Mouse (Mus musculus) hindbrain, embryonic 16.5 days (tissue): ENCODE results near the gene Dcaf15. TPM values are rescaled to one million over a fixed set of nuclear protein-coding genes. Genes with fewer than 3 reads are reported as not detected.

ENCODE experiments used
- ATAC-seq: fragments of 200-750 bp; cut with Nextera tagmentation; 2 replicates; pipeline ENCODE4 v1.8.0; 2017; ENCODE audit warnings: moderate TSS enrichment, moderate library complexity
- H3K27ac ChIP-seq: fragments of 300-500 bp; sonication (generic); 2 replicates; pipeline ENCODE4 v1.5.1; 2014; ENCODE audit warnings: low read depth, mild to moderate bottlenecking, control low read depth, low read length, moderate library complexity
- H3K27me3 ChIP-seq: fragments of 300-500 bp; sonication (generic); replicated peaks from 2 replicates; pipeline ENCODE4 v1.6.1; 2014; ENCODE audit warnings: low read length; ENCODE audit not compliant: control insufficient read depth, insufficient read depth
- H3K36me3 ChIP-seq: fragments of 300-500 bp; sonication (generic); 2 replicates; pipeline ENCODE4 v1.6.1; 2014; ENCODE audit warnings: mild to moderate bottlenecking, low read length, moderate library complexity, mixed read lengths; ENCODE audit not compliant: control insufficient read depth, insufficient read depth
- H3K4me1 ChIP-seq: fragments of 300-500 bp; sonication (generic); 2 replicates; pipeline ENCODE4 v1.6.1; 2014; ENCODE audit warnings: low read depth, low read length; ENCODE audit not compliant: control insufficient read depth, insufficient read depth
- H3K4me2 ChIP-seq: fragments of 300-500 bp; sonication (generic); 2 replicates; pipeline ENCODE4 v1.6.1; 2014; ENCODE audit warnings: mild to moderate bottlenecking, low read length, control low read depth, moderate library complexity
- H3K4me3 ChIP-seq: fragments of 300-500 bp; sonication (generic); 2 replicates; pipeline ENCODE4 v1.5.1; 2014; ENCODE audit warnings: mild to moderate bottlenecking, low read length, control low read depth, moderate library complexity
- H3K9ac ChIP-seq: fragments of 300-500 bp; sonication (generic); 2 replicates; pipeline ENCODE4 v1.6.1; 2014; ENCODE audit warnings: low read depth, mild to moderate bottlenecking, control low read depth, low read length, moderate library complexity
- H3K9me3 ChIP-seq: fragments of 300-500 bp; sonication (generic); 2 replicates; pipeline ENCODE4 v1.6.1; 2014; ENCODE audit warnings: mild to moderate bottlenecking, low read length, moderate library complexity; ENCODE audit not compliant: control insufficient read depth
- WGBS: fragments of 180-500 bp; shearing (Covaris S2); extraction: QIAGEN DNeasy Blood & Tissue Kit; methylation state at CpG from one replicate; pipeline ENCODE4 v1.1.7; 2014; 5-methylcytosine and 5-hydroxymethylcytosine counted together
- polyA plus RNA-seq: library from polyadenylated mRNA; unstranded; fragments of >200 nt; fragmentation: Nextera tagmentation; extraction: Ambion mirVana; gene quantifications from 2 replicates; pipeline ENCODE4 v1.2.1, GENCODE M21; 2015

Dcaf15 gene
- polyA plus RNA-seq, 1 experiment from 2014 or later, result 21.5 TPM

DNA sequence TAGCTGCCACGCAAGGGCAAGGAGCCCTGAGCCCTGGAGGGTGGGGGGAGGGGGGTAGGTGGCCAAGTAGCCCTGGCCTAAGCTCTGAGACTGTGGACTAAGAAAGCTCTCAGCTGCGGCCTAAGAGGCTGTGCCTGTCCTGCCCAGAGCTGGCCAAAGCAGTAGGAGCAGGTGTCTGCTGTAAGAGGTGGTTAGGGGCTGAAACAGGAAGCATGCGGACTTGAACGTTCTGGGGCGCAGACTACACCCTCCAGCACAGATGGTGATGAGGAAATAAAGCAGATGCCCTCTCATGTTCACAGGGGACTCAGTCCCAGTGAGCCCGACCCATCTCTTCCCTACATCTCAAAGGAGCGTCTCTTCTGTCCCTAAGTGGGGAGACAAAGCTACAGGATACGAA is 27.7 kb upstream of the Dcaf15 start:
- H3K4me2 ChIP-seq, result no peak overlapping the region
- H3K36me3 ChIP-seq, result peaks cover 36% of the 10 kb centered on the region
- no peaks in the 10 kb centered on the region for H3K4me1 ChIP-seq
- no peaks in the 10 kb centered on the region for H3K9me3 ChIP-seq
- no peak overlapping the region for H3K4me3 ChIP-seq
- ATAC-seq, result no peak
- no peaks in the 10 kb centered on the region for H3K27me3 ChIP-seq
- H3K9ac ChIP-seq, result no peak overlapping the region
- H3K27ac ChIP-seq, result no peak overlapping the region
- WGBS, result 85% methylated on average over 8 of the region's 8 CpGs

GRCm38 (mm10) chr8:84130806-84131205 is 26.2 kb upstream of the Dcaf15 start:
- WGBS, result 52% methylated on average over 24 of the region's 30 CpGs
- Histone ChIP-seq H3K4me1 (no peaks in the 10 kb centered on the region), H3K4me3 (no peak overlapping the region), H3K9ac (0 out of 2 replicates have a peak overlapping the region, but pooled peaks have one; percentile 3), H3K27me3 (no peaks in the 10 kb centered on the region), H3K36me3 (peaks cover 26% of the 10 kb centered on the region), H3K9me3 (no peaks in the 10 kb centered on the region), H3K27ac (no peak overlapping the region), H3K4me2 (no peak overlapping the region)
- ATAC-seq, result peak; percentile 53

DNA sequence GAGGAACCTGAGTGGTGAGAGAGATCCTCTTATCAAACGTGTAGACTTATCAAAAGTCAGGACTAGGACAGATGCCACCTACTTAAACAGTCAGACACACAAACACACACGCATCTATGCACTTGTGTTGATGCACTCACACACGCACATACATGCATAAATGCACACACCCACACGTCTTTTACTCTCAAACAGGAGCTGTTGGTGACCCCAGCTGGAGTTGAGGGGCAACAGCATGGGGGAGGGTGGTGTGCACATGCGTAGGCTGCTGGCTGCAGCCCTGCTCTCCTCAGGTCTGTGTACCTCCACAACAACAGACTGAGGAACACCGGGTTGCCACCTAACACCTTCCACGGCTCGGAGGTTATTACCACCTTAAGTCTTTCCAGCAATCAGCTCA is 23.7 kb upstream of the Dcaf15 start:
- H3K36me3 ChIP-seq, result peaks cover 15% of the 10 kb centered on the region
- no peak overlapping the region for H3K4me2 ChIP-seq
- 75% methylated on average over 8 of the region's 8 CpGs for WGBS
- no peaks in the 10 kb centered on the region for H3K27me3 ChIP-seq
- H3K4me1 ChIP-seq, result no peaks in the 10 kb centered on the region
- H3K9ac ChIP-seq, result no peak overlapping the region
- no peak overlapping the region for H3K27ac ChIP-seq
- no peaks in the 10 kb centered on the region for H3K9me3 ChIP-seq
- no peak for ATAC-seq
- no peak overlapping the region for H3K4me3 ChIP-seq

DNA sequence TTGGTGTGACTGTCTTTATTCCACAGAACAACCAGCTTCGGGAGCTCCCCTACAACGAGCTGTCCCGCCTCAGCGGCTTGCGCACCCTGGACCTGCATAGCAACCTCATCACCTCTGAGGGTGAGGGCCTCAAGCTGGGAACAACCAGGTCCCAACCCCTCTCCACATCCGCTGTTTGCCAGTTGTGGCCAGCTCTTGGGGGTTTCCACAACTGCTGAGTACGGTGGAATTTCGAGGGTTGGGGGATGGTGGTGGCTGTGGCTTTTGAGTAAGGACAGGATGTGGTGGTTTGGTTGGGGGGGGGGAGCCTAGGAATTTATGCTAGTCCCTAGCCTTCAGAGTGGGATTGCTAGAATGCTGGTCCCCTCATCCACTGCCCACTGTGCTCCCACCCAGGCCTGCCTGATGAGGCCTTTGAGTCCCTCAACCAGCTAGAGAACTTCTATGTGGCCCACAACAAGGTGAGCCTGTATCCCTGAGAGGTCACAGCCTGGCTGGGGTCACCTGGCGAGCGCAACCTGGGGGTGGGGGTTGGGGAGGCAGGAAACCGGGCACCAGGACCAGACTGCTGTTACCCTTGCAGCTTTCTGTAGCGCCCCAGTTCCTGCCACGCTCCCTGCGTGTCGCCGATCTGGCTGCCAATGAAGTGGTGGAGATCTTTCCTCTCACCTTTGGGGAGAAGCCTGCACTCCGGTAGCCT is 22.8 kb upstream of the Dcaf15 start:
- Histone ChIP-seq H3K4me2 (no peak overlapping the region), H3K4me3 (no peak overlapping the region), H3K27me3 (no peaks in the 10 kb centered on the region), H3K4me1 (no peaks in the 10 kb centered on the region), H3K27ac (no peak overlapping the region), H3K9me3 (no peaks in the 10 kb centered on the region), H3K36me3 (peaks cover 5% of the 10 kb centered on the region), H3K9ac (no peak overlapping the region)
- ATAC-seq, result no peak
- WGBS, result 76% methylated on average over 17 of the region's 17 CpGs

- Histone ChIP-seq H3K9me3 (no peaks in the 10 kb centered on the region), H3K27me3 (no peaks in the 10 kb centered on the region), H3K4me2 (no peak overlapping the region), H3K36me3 (no peaks in the 10 kb centered on the region), H3K27ac (no peak overlapping the region), H3K4me1 (no peaks in the 10 kb centered on the region), H3K9ac (no peak overlapping the region), H3K4me3 (no peak overlapping the region)
- ATAC-seq, result no peak
- 68% methylated on average over 2 of the region's 2 CpGs for whole genome bisulfite sequencing
Observed at GRCm38 (mm10) chr8:84126742-84127141, 22.2 kb upstream of the Dcaf15 start.

- Histone ChIP-seq H3K27me3 (no peaks in the 10 kb centered on the region), H3K27ac (no peak within 1 kb of the TSS), H3K9me3 (no peaks in the 10 kb centered on the region), H3K9ac (no peak within 1 kb of the TSS), H3K4me2 (no peak within 1 kb of the TSS), H3K4me3 (no peak within 1 kb of the TSS), H3K4me1 (no peaks in the 10 kb centered on the region), H3K36me3 (no peaks in the 10 kb centered on the region)
- 60% methylated on average over 9 of the region's 9 CpGs for WGBS
- peak; percentile 44; the same call in 1 of the 2 replicates for ATAC-seq
Observed at GRCm38 (mm10) chr8:84125656-84126055, 21.1 kb upstream of the Dcaf15 start, which contains the start of gene Podnl1. TSS of gene Podnl1 (plus strand) at chr8:84125989.

DNA sequence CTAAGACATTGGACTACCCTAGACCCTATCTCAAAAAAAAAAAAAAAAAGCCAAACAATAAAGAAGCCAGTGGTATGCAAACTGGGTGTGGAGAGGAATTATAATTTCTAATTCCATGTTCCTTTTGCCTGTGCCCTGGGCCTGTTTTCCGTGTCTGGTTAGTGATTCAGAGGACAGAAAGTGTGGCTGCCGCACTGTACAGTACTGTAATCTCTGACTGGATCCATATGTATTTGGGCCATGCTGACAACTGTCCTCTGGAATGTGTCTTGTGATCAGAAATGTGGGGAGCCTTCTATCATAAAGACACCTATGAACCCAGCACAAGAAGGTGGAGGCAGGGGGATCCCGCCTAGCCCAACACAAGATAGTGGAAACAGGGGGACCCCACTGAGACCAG is 17.6 kb upstream of the Dcaf15 start:
- Histone ChIP-seq H3K27me3 (no peaks in the 10 kb centered on the region), H3K4me2 (no peak overlapping the region), H3K36me3 (no peaks in the 10 kb centered on the region), H3K9ac (no peak overlapping the region), H3K4me3 (no peak overlapping the region), H3K27ac (no peak overlapping the region), H3K4me1 (no peaks in the 10 kb centered on the region), H3K9me3 (no peaks in the 10 kb centered on the region)
- 88% methylated on average over 3 of the region's 3 CpGs for WGBS
- ATAC-seq, result no peak

GRCm38 (mm10) chr8:84115646-84116045 is 11.1 kb upstream of the Dcaf15 start:
- Histone ChIP-seq H3K4me2 (no peak overlapping the region), H3K4me1 (no peaks in the 10 kb centered on the region), H3K9ac (no peak overlapping the region), H3K27ac (no peak overlapping the region), H3K36me3 (no peaks in the 10 kb centered on the region), H3K9me3 (no peaks in the 10 kb centered on the region), H3K4me3 (no peak overlapping the region), H3K27me3 (no peaks in the 10 kb centered on the region)
- no peak for ATAC-seq
- WGBS, result 77% methylated on average over 6 of the region's 6 CpGs

- H3K27me3 ChIP-seq, result no peaks in the 10 kb centered on the region
- H3K4me2 ChIP-seq, result no peak overlapping the region
- no peak overlapping the region for H3K9ac ChIP-seq
- no peak overlapping the region for H3K4me3 ChIP-seq
- H3K27ac ChIP-seq, result no peak overlapping the region
- H3K9me3 ChIP-seq, result no peaks in the 10 kb centered on the region
- H3K4me1 ChIP-seq, result peaks cover 27% of the 10 kb centered on the region
- ATAC-seq, result no peak
- 95% methylated on average over 6 of the region's 6 CpGs for WGBS
- peaks cover 4% of the 10 kb centered on the region; the same call in 1 of the 2 replicates for H3K36me3 ChIP-seq
Observed at GRCm38 (mm10) chr8:84106216-84107040, 1.9 kb upstream of the Dcaf15 start.
